Comparison of ENCODE assay signal across 8 mouse cellular contexts in the genomic region with DNA sequence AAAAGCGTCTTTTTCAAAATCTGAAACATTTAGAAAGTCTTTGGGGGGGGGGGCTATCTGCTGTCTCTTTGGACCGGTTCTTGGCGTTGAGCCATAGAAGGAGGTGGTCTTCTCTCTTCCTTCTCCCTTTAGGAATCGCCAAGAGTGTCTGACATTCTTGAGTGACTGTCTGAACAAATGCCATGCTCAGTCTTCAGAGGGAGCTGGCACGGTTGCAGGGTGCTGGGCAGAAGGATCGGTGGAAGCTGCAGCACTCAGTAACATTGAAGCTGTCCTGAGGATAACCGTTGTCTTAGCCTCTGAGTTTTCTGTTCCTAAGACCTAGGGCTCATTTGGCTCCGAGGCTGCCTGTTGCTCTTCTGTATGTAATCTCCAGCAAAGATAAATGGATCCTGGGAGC. TPM values are rescaled to one million over a fixed set of nuclear protein-coding genes. Genes with fewer than 3 reads are reported as not detected.
DNase-seq lines count a peak whose midpoint lies in the region; ATAC-seq lines count a peak whose summit lies in the region.
"Had no signal": no experiment of that assay in that cellular context is flagged by ENCODE, and none has a peak within 500 bp of the region (broad histone marks: within the 10 kb centered on the region; RNA-seq: fewer than 3 reads in every experiment).

No protein-coding gene starts in this region.

- WGBS in heart, embryonic 13.5 days, result 35% methylated on average over 8 of the region's 8 CpGs
- 54% methylated on average over 8 of the region's 8 CpGs for WGBS in stomach, embryonic 14.5 days

- H3K4me3 ChIP-seq in heart, embryonic 13.5 days, result peak overlapping the region; percentile 94
- H3K4me3 ChIP-seq in megakaryocyte, embryonic 14.5 days (replicated peaks), result peak overlapping the region; percentile 98
- no peak overlapping the region for H3K4me3 ChIP-seq in stomach, embryonic 14.5 days (ENCODE audit: low read depth, low read length)
- H3K4me3 ChIP-seq: kidney, embryonic 15.5 days had no signal

- peak overlapping the region; percentile 98 for H3K9ac ChIP-seq in heart, embryonic 13.5 days
- no peak overlapping the region for H3K9ac ChIP-seq in stomach, embryonic 14.5 days (replicated peaks; ENCODE audit: low read depth, low read length)
- H3K9ac ChIP-seq: kidney, embryonic 15.5 days had no signal

- peak overlapping the region; percentile 82 for H3K4me2 ChIP-seq in heart, embryonic 13.5 days
- H3K4me2 ChIP-seq in stomach, embryonic 14.5 days (replicated peaks; ENCODE audit: low read depth, low read length), result peak overlapping the region; percentile 14; the same call in 1 of the 2 replicates

- ATAC-seq in heart, embryonic 13.5 days (ENCODE audit: extremely low read depth, insufficient number of reproducible peaks, low FRiP score, low TSS enrichment), result no peak
- ATAC-seq in megakaryocyte, adult 5-6 weeks (ENCODE audit: poor library complexity, severe bottlenecking), result no peak
- ATAC-seq in stomach, embryonic 14.5 days (ENCODE audit: insufficient number of reproducible peaks, insufficient read depth, low FRiP score, low read depth), result no peak

- peaks cover 6% of the 10 kb centered on the region for H3K36me3 ChIP-seq in heart, embryonic 13.5 days
- peaks cover 60% of the 10 kb centered on the region for H3K36me3 ChIP-seq in megakaryocyte, embryonic 14.5 days (replicated peaks; ENCODE audit: low read length)
- no peaks in the 10 kb centered on the region; the same call in 1 of the 2 replicates for H3K36me3 ChIP-seq in stomach, embryonic 14.5 days (ENCODE audit: control insufficient read depth, insufficient read depth, low read length)

- H3K4me1 ChIP-seq in heart, embryonic 13.5 days, result peaks cover 76% of the 10 kb centered on the region
- H3K4me1 ChIP-seq in megakaryocyte, embryonic 14.5 days, result peaks cover 78% of the 10 kb centered on the region
- peaks cover 23% of the 10 kb centered on the region; the same call in 1 of the 2 replicates for H3K4me1 ChIP-seq in stomach, embryonic 14.5 days (ENCODE audit: control insufficient read depth, insufficient read depth, low read length)

- DNase-seq in heart, adult 18-20 months, result no peak
- DNase-seq in heart, postnatal 4 days, result peak; percentile 14
- DNase-seq in spleen, postnatal 36 days (ENCODE audit: low spot score in 2 of 2), result no peak

- no peaks in the 10 kb centered on the region for H3K27me3 ChIP-seq in heart, embryonic 13.5 days (replicated peaks)
- H3K27me3 ChIP-seq in megakaryocyte, embryonic 14.5 days (replicated peaks), result no peaks in the 10 kb centered on the region
- no peaks in the 10 kb centered on the region for H3K27me3 ChIP-seq in stomach, embryonic 14.5 days (ENCODE audit: control insufficient read depth, insufficient read depth, low read length)
- H3K27me3 ChIP-seq: kidney, embryonic 15.5 days had no signal

- no peaks in the 10 kb centered on the region for H3K9me3 ChIP-seq in heart, embryonic 13.5 days
- H3K9me3 ChIP-seq in megakaryocyte, embryonic 14.5 days, result no peaks in the 10 kb centered on the region
- H3K9me3 ChIP-seq in stomach, embryonic 14.5 days (ENCODE audit: control insufficient read depth, low read depth, low read length), result no peaks in the 10 kb centered on the region
- H3K9me3 ChIP-seq: kidney, embryonic 15.5 days had no signal

- H3K27ac ChIP-seq in heart, embryonic 13.5 days (replicated peaks), result peak overlapping the region; percentile 95
- H3K27ac ChIP-seq in stomach, embryonic 14.5 days (ENCODE audit: low read length), result no peak overlapping the region
- H3K27ac ChIP-seq: kidney, embryonic 15.5 days had no signal

RNA-seq across cellular contexts. Expression of gene Mmd, which starts 3.1 kb away (rescaled TPM):
- polyA plus RNA-seq in heart, embryonic 13.5 days (2015; fragmentation: Nextera tagmentation; extraction: Ambion mirVana), result 84.1 and 99.1 TPM in 2 replicates
- total RNA-seq in heart, adult 18-20 months (2021), result 10 to 100 TPM; 25.4 to 29.9 TPM
- polyA plus RNA-seq in megakaryocyte, embryonic 14.5 days (2012; ENCODE audit: insufficient read depth, low replicate concordance), result 20.3 and 75.7 TPM in 2 replicates
- total RNA-seq in megakaryocyte, adult 5-6 weeks (2015), result 13.9 and 14.5 TPM in 2 replicates
- 10.7 and 11.1 TPM in 2 replicates for total RNA-seq in megakaryocyte, adult 5-6 weeks (2017)
- 10 to 100 TPM; 58.0 to 58.8 TPM for total RNA-seq in heart, postnatal 4 days (2021)
- polyA plus RNA-seq in stomach, embryonic 14.5 days (2014; fragmentation: Nextera tagmentation; extraction: Ambion mirVana), result 34.3 TPM in 2 replicates
